Mouse (Mus musculus): ENCODE results near the gene Abcg8. TPM values are rescaled to one million over a fixed set of nuclear protein-coding genes. Genes with fewer than 3 reads are reported as not detected.

Abcg8 gene
- total and polyA plus RNA-seq, 3 experiments: 0.04 TPM; not detected in 2

DNA sequence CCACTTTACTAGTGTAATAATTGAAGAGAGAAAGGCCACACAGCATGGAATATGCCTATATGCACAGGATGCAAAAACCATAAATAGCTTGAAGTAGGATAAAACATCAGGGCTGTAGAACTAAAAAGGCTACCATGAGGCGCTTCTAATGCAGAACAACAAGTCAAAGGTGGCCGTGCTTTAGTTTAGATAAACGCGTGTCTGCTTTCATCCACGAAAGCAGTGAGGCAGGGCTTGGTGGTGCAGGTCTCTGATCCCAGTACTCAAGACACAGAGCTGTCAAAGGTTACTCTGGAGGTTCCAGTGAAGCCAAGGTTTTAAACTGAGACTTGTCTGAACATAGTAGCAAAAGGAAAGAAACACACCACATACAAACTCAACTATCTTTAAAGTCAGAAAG is 53.0 kb downstream of the Abcg8 start:
- Histone ChIP-seq H3K4me2 (ENCODE audit: insufficient read depth, low read depth, poor library complexity, severe bottlenecking) (no peak overlapping the region), H3K27me3 (replicated peaks) (no peaks in the 10 kb centered on the region), H3K27ac (ENCODE audit: insufficient read depth, low read depth) (no peak overlapping the region), H3K4me3 (replicated peaks in 1 of 3; ENCODE audit: low read depth in 2 of 3, low read length in 2 of 3, poor library complexity in 1 of 3) (no peak overlapping the region), H3K79me2 (replicated peaks; ENCODE audit: control insufficient read depth, extremely low read depth, insufficient read depth, poor library complexity, severe bottlenecking) (no peaks in the 10 kb centered on the region), H3K9ac (ENCODE audit: insufficient read depth, low read depth) (no peak overlapping the region), H3K4me1 (ENCODE audit: control insufficient read depth in 1 of 2, insufficient read depth in 2 of 2) (peaks cover 2 to 23% of the 10 kb centered on the region in 2 experiments; a peak in 3 of 4 replicates), H3K9me3 (replicated peaks; ENCODE audit: low read length) (no peaks in the 10 kb centered on the region), H3K36me3 (replicated peaks in 1 of 2; ENCODE audit: control insufficient read depth in 1 of 2, insufficient read depth in 1 of 2, low read length in 1 of 2) (peaks cover 31 to 81% of the 10 kb centered on the region in 2 experiments)
- TF ChIP-seq BHLHE40 (IDR thresholded peaks at IDR 0.05; ENCODE audit: low read depth, low read length): no peak
- no peak for TF ChIP-seq MYC (IDR thresholded peaks at IDR 0.05; ENCODE audit: low read depth, low read length)
- no peak for TF ChIP-seq ZMIZ1 (IDR thresholded peaks at IDR 0.05; ENCODE audit: low read depth, low read length)
- no peak for TF ChIP-seq USF1 (IDR thresholded peaks at IDR 0.05; ENCODE audit: low read depth, low read length)
- no peak for TF ChIP-seq ZC3H11A (IDR thresholded peaks at IDR 0.05; ENCODE audit: low read depth, low read length)
- no peak for TF ChIP-seq ETS1 (conservative IDR thresholded peaks at IDR 0.05; ENCODE audit: low read depth, low read length)
- no peak for TF ChIP-seq SIN3A (IDR thresholded peaks at IDR 0.05; ENCODE audit: low read length)
- TF ChIP-seq RCOR1 (conservative IDR thresholded peaks at IDR 0.05; ENCODE audit: low read depth, low read length): no peak
- no peak for TF ChIP-seq USF2 (conservative IDR thresholded peaks at IDR 0.05; ENCODE audit: low read depth, low read length)
- TF ChIP-seq MXI1 (IDR thresholded peaks at IDR 0.05; ENCODE audit: low read depth, low read length): no peak
- no peak for TF ChIP-seq NELFE (IDR thresholded peaks at IDR 0.05; ENCODE audit: low read depth, low read length)
- TF ChIP-seq MAZ (IDR thresholded peaks at IDR 0.05; ENCODE audit: low read depth, low read length): no peak
- TF ChIP-seq TCF12 (IDR thresholded peaks at IDR 0.05; ENCODE audit: low read depth, low read length): no peak
- TF ChIP-seq RAD21 (IDR thresholded peaks at IDR 0.05; ENCODE audit: low read depth, low read length): no peak
- dilution Hi-C loops (cut with MboI; ENCODE audit: extremely low pct_ligation_motif_present, extremely low pct_unique_long_range_greater_than_20kb, low sequenced_read_pairs): no loop called here
- in situ Hi-C loops (cut with MboI; ENCODE audit: low pct_ligation_motif_present, low pct_unique_long_range_greater_than_20kb, low sequenced_read_pairs): no loop called here
- DNase-seq (ENCODE audit: extremely low read depth): no peak

DNA sequence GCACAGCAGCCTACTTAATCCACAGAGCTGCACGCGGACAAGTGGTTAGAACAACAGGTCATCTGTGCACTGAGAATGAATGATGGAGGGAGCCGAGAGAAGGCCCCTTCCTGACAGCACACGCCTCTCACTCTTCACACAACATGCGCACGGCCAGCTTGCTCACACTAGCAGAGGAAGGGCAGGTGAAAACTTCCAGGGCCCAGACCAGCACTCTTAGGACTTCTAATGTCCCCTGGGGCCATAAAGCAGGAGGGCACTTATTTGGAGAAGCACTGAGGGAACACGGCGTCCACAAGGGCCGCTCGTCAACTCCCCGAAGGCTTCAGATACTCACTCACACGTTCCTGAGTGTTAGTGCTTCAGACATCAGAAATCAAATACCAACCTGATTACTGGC is 55.3 kb downstream of the Abcg8 start:
- Histone ChIP-seq H3K27me3 (replicated peaks) (no peaks in the 10 kb centered on the region), H3K27ac (ENCODE audit: insufficient read depth, low read depth) (no peak overlapping the region), H3K4me2 (ENCODE audit: insufficient read depth, low read depth, poor library complexity, severe bottlenecking) (no peak overlapping the region), H3K9me3 (replicated peaks; ENCODE audit: low read length) (no peaks in the 10 kb centered on the region), H3K4me3 (replicated peaks in 1 of 3; ENCODE audit: low read depth in 2 of 3, low read length in 2 of 3, poor library complexity in 1 of 3) (no peak overlapping the region), H3K9ac (ENCODE audit: insufficient read depth, low read depth) (no peak overlapping the region), H3K36me3 (replicated peaks in 1 of 2; ENCODE audit: control insufficient read depth in 1 of 2, insufficient read depth in 1 of 2, low read length in 1 of 2) (peaks cover 29 to 79% of the 10 kb centered on the region in 2 experiments), H3K4me1 (ENCODE audit: control insufficient read depth in 1 of 2, insufficient read depth in 2 of 2) (peaks cover 2 to 22% of the 10 kb centered on the region in 2 experiments; a peak in 3 of 4 replicates), H3K79me2 (replicated peaks; ENCODE audit: control insufficient read depth, extremely low read depth, insufficient read depth, poor library complexity, severe bottlenecking) (no peaks in the 10 kb centered on the region)
- in situ Hi-C loops (cut with MboI; ENCODE audit: low pct_ligation_motif_present, low pct_unique_long_range_greater_than_20kb, low sequenced_read_pairs) (no loop called here), dilution Hi-C loops (cut with MboI; ENCODE audit: extremely low pct_ligation_motif_present, extremely low pct_unique_long_range_greater_than_20kb, low sequenced_read_pairs) (no loop called here)
- DNase-seq (ENCODE audit: extremely low read depth): no peak
- TF ChIP-seq RCOR1 (conservative IDR thresholded peaks at IDR 0.05; ENCODE audit: low read depth, low read length) (no peak), CTCF (conservative IDR thresholded peaks at IDR 0.05 in 1 of 2, IDR thresholded peaks at IDR 0.05 in 1 of 2; ENCODE audit: low read depth in 2 of 2, low read length in 2 of 2) (no peak), RAD21 (IDR thresholded peaks at IDR 0.05; ENCODE audit: low read depth, low read length) (no peak), SMC3 (IDR thresholded peaks at IDR 0.05; ENCODE audit: low read depth, low read length) (no peak), MAX (IDR thresholded peaks at IDR 0.05; ENCODE audit: low read length) (no peak), UBTF (IDR thresholded peaks at IDR 0.05; ENCODE audit: low read depth, low read length) (no peak), PAX5 (IDR thresholded peaks at IDR 0.05; ENCODE audit: low read length) (no peak), JUN (IDR thresholded peaks at IDR 0.05; ENCODE audit: insufficient read depth, low read depth, low read length) (no peak), GABPA (IDR thresholded peaks at IDR 0.05; ENCODE audit: insufficient replicate concordance, low read depth, low read length) (no peak), SIN3A (IDR thresholded peaks at IDR 0.05; ENCODE audit: low read length) (no peak), JUND (conservative IDR thresholded peaks at IDR 0.05; ENCODE audit: low read depth, low read length) (no peak), TBP (conservative IDR thresholded peaks at IDR 0.05; ENCODE audit: low read depth, low read length) (no peak), ZNF384 (IDR thresholded peaks at IDR 0.05; ENCODE audit: low read depth, low read length) (no peak)
